Mouse (Mus musculus) forebrain, postnatal 0 days (tissue): ENCODE results near the gene Adam6b. TPM values are rescaled to one million over a fixed set of nuclear protein-coding genes. Genes with fewer than 3 reads are reported as not detected.
"Not testable (repeated sequence)": the region's sequence is repeated elsewhere in the genome, so short reads cannot be mapped to it uniquely, and the experiment has no call there.

ENCODE experiments used
- ATAC-seq: fragments of 200-750 bp; cut with Nextera tagmentation; 2 replicates; pipeline ENCODE4 v1.8.0; 2017; ENCODE audit warnings: mild to moderate bottlenecking, moderate library complexity
- DNase-seq: peaks from one replicate; pipeline ENCODE4 v3.0.0-alpha.2; 2015
- H3K27ac ChIP-seq: fragments of 300-500 bp; sonication (generic); 2 replicates; pipeline ENCODE4 v1.5.1; 2014; ENCODE audit warnings: low read depth, mild to moderate bottlenecking, antibody characterized with exemption, low read length, moderate library complexity, mixed read lengths
- H3K27me3 ChIP-seq: fragments of 300-500 bp; sonication (generic); 2 replicates; pipeline ENCODE4 v1.6.1; 2014; ENCODE audit warnings: mild to moderate bottlenecking, low read length, mixed read lengths; ENCODE audit not compliant: insufficient read depth
- H3K36me3 ChIP-seq: fragments of 300-500 bp; sonication (generic); 2 replicates; pipeline ENCODE4 v1.6.1; 2014; ENCODE audit warnings: mild to moderate bottlenecking, moderate library complexity; ENCODE audit not compliant: insufficient read depth
- H3K4me1 ChIP-seq: fragments of 300-500 bp; sonication (generic); 2 replicates; pipeline ENCODE4 v1.6.1; 2014; ENCODE audit warnings: antibody characterized with exemption; ENCODE audit not compliant: insufficient read depth
- H3K4me2 ChIP-seq: fragments of 300-500 bp; sonication (generic); 2 replicates; pipeline ENCODE4 v1.6.1; 2014; ENCODE audit warnings: low read depth, mild to moderate bottlenecking, moderate library complexity
- H3K4me3 ChIP-seq: fragments of 300-500 bp; sonication (generic); 2 replicates; pipeline ENCODE4 v1.5.1; 2014; ENCODE audit warnings: low read depth, low read length, mixed read lengths
- H3K9ac ChIP-seq: fragments of 300-500 bp; sonication (generic); 2 replicates; pipeline ENCODE4 v1.6.1; 2014; ENCODE audit warnings: mild to moderate bottlenecking
- H3K9me3 ChIP-seq: fragments of 300-500 bp; sonication (generic); 2 replicates; pipeline ENCODE4 v1.6.1; 2016; ENCODE audit warnings: low read length
- CTCF ChIP-seq: sonication (generic); IDR thresholded peaks from 2 replicates; pipeline ENCODE4 v1.5.1; 2016; ENCODE audit warnings: antibody characterized with exemption, control low read depth, low read depth
- WGBS: fragments of 180-500 bp; shearing (Covaris S2); extraction: QIAGEN DNeasy Blood & Tissue Kit; methylation state at CpG from one replicate; pipeline ENCODE4 v1.1.7; 2014; 5-methylcytosine and 5-hydroxymethylcytosine counted together
- polyA plus RNA-seq: library from polyadenylated mRNA; unstranded; fragments of >200 nt; fragmentation: Nextera tagmentation; extraction: Ambion mirVana; gene quantifications from 2 replicates; pipeline ENCODE4 v1.2.1, GENCODE M21; 2015
- total RNA-seq: library from RNA; depleted of rRNA; stranded (reverse); fragments of >200 nt; gene quantifications from 2 replicates; pipeline ENCODE4 v1.2.3, GENCODE M21; 2014; rRNA removed

The Adam6b gene
- total RNA-seq (not detected in 2 replicates), polyA plus RNA-seq (not detected in 2 replicates)

- not testable (repeated sequence) for H3K27ac ChIP-seq, DNase-seq, ATAC-seq, H3K4me2 ChIP-seq, H3K9me3 ChIP-seq, H3K9ac ChIP-seq, H3K27me3 ChIP-seq, H3K36me3 ChIP-seq, H3K4me3 ChIP-seq, H3K4me1 ChIP-seq
- 67% methylated on average over 1 of the region's 1 CpGs for WGBS
Measured at GRCm38 (mm10) chr12:113489211-113489610, at the start of gene Adam6b. TSS of gene Adam6b (plus strand) at chr12:113489511.

GRCm38 (mm10) chr12:113446061-113446460 lies 43.2 kb upstream of the Adam6b start:
- WGBS: 85% methylated on average over 1 of the region's 1 CpGs
- Histone ChIP-seq H3K4me2 (no peak overlapping the region), H3K27ac (no peak overlapping the region), H3K9me3 (0 out of 2 replicates have a peak, but pooled peaks cover 4% of the 10 kb centered on the region), H3K9ac (no peak overlapping the region), H3K4me1 (no peaks in the 10 kb centered on the region), H3K36me3 (no peaks in the 10 kb centered on the region), H3K27me3 (no peaks in the 10 kb centered on the region), H3K4me3 (no peak overlapping the region)
- TF ChIP-seq CTCF: no peak
- DNase-seq (no peak), ATAC-seq (no peak)

GRCm38 (mm10) chr12:113476164-113476563 lies 13.1 kb upstream of the Adam6b start:
- no peak for ATAC-seq
- Histone ChIP-seq H3K9me3 (no peaks in the 10 kb centered on the region), H3K9ac (no peak overlapping the region), H3K27me3 (no peaks in the 10 kb centered on the region), H3K4me3 (no peak overlapping the region), H3K4me2 (no peak overlapping the region), H3K27ac (no peak overlapping the region), H3K4me1 (no peaks in the 10 kb centered on the region), H3K36me3 (no peaks in the 10 kb centered on the region)
- no peak for TF ChIP-seq CTCF
- DNase-seq: no peak
- 83% methylated on average over 2 of the region's 2 CpGs for WGBS

GRCm38 (mm10) chr12:113482147-113482546 lies 7.2 kb upstream of the Adam6b start:
- 85% methylated on average over 2 of the region's 2 CpGs for WGBS

GRCm38 (mm10) chr12:113482661-113483389 lies 6.5 kb upstream of the Adam6b start:
- Histone ChIP-seq H3K27me3 (no peaks in the 10 kb centered on the region), H3K36me3 (no peaks in the 10 kb centered on the region), H3K4me2 (no peak overlapping the region), H3K9ac (no peak overlapping the region), H3K4me3 (no peak overlapping the region), H3K27ac (no peak overlapping the region), H3K9me3 (peaks cover 3% of the 10 kb centered on the region; the same call in 1 of the 2 replicates), H3K4me1 (no peaks in the 10 kb centered on the region)
- TF ChIP-seq CTCF: no peak
- no peak for ATAC-seq
- 51% methylated on average over 4 of the region's 4 CpGs for WGBS
- DNase-seq: no peak

More at GRCm38 (mm10) chr12:113482147-113482546, 7.2 kb upstream of the Adam6b start:
- DNase-seq (no peak), ATAC-seq (no peak)
- Histone ChIP-seq H3K36me3 (no peaks in the 10 kb centered on the region), H3K9ac (no peak overlapping the region), H3K4me3 (no peak overlapping the region), H3K4me1 (no peaks in the 10 kb centered on the region), H3K4me2 (no peak overlapping the region), H3K9me3 (peaks cover 3% of the 10 kb centered on the region; the same call in 1 of the 2 replicates), H3K27ac (no peak overlapping the region), H3K27me3 (no peaks in the 10 kb centered on the region)
- no peak for TF ChIP-seq CTCF

- TF ChIP-seq CTCF: no peak
- Histone ChIP-seq H3K36me3 (no peaks in the 10 kb centered on the region), H3K4me1 (no peaks in the 10 kb centered on the region), H3K27me3 (no peaks in the 10 kb centered on the region), H3K4me3 (no peak overlapping the region), H3K27ac (no peak overlapping the region), H3K9me3 (peaks cover 3% of the 10 kb centered on the region; the same call in 1 of the 2 replicates), H3K4me2 (no peak overlapping the region), H3K9ac (no peak overlapping the region)
- no peak for ATAC-seq
- WGBS: 92% methylated on average over 2 of the region's 2 CpGs
- no peak for DNase-seq
Measured at GRCm38 (mm10) chr12:113483492-113484162, 5.7 kb upstream of the Adam6b start.

- Histone ChIP-seq H3K27ac (no peak overlapping the region), H3K9ac (no peak overlapping the region), H3K4me3 (no peak overlapping the region), H3K9me3 (peaks cover 3% of the 10 kb centered on the region; the same call in 1 of the 2 replicates), H3K36me3 (no peaks in the 10 kb centered on the region), H3K4me1 (no peaks in the 10 kb centered on the region), H3K27me3 (no peaks in the 10 kb centered on the region), H3K4me2 (no peak overlapping the region)
- ATAC-seq (no peak), DNase-seq (no peak)
- 43% methylated on average over 2 of the region's 2 CpGs for WGBS
- TF ChIP-seq CTCF: no peak
Measured at GRCm38 (mm10) chr12:113484971-113485485, 4.3 kb upstream of the Adam6b start.
